Mouse (Mus musculus) MEL (cell line): ENCODE results near the gene Nprl3. TPM values are rescaled to one million over a fixed set of nuclear protein-coding genes. Genes with fewer than 3 reads are reported as not detected.

ENCODE experiments used
- DNase-seq: peaks from one replicate; pipeline ENCODE4 v3.0.0; 2011; ENCODE audit warnings: low read depth, low spot score
- H3K27ac ChIP-seq: 2 replicates; pipeline ENCODE4 v1.5.1; 2012; ENCODE audit warnings: low read depth, mild to moderate bottlenecking, control low read depth, low read length, moderate library complexity; ENCODE audit not compliant: control insufficient read depth
- H3K27me3 ChIP-seq, 2 experiments: fragments of 150-350 bp in 1 of 2; sonication (generic) in 1 of 2; 2 replicates each; pipeline ENCODE4 v1.6.1; 2012; ENCODE audit warnings: low read length in 2 of 2, mild to moderate bottlenecking in 2 of 2, improper control_type of control experiment in 1 of 2, moderate library complexity in 1 of 2; ENCODE audit not compliant: insufficient read depth in 2 of 2, control insufficient read depth in 1 of 2
- H3K36me3 ChIP-seq, 2 experiments: 2 replicates each; pipeline ENCODE4 v1.6.1; 2012 to 2014; ENCODE audit warnings: low read length in 2 of 2, improper control_type of control experiment in 1 of 2, inconsistent platforms in 1 of 2, mild to moderate bottlenecking in 1 of 2; ENCODE audit not compliant: insufficient read depth in 2 of 2, control insufficient read depth in 1 of 2
- H3K4me1 ChIP-seq, 2 experiments: fragments of 150-350 bp in 1 of 2; sonication (generic) in 1 of 2; 2 replicates each; pipeline ENCODE4 v1.6.1; 2012; ENCODE audit warnings: low read length in 2 of 2, improper control_type of control experiment in 1 of 2, mild to moderate bottlenecking in 1 of 2; ENCODE audit not compliant: insufficient read depth in 2 of 2, control insufficient read depth in 1 of 2
- H3K4me3 ChIP-seq, 2 experiments: fragments of 150-350 bp in 1 of 2; sonication (generic) in 1 of 2; 2 replicates each; pipeline ENCODE4 v1.5.1; 2012; ENCODE audit warnings: low read depth in 2 of 2, low read length in 2 of 2, mild to moderate bottlenecking in 2 of 2, moderate library complexity in 2 of 2, control low read depth in 1 of 2, improper control_type of control experiment in 1 of 2; ENCODE audit not compliant: control insufficient read depth in 1 of 2, insufficient read depth in 1 of 2
- H3K79me2 ChIP-seq: 2 replicates; pipeline ENCODE4 v1.6.1; 2012; ENCODE audit warnings: mild to moderate bottlenecking, low read length, moderate library complexity; ENCODE audit not compliant: control insufficient read depth, poor library complexity, insufficient read depth
- H3K9ac ChIP-seq: 2 replicates; pipeline ENCODE4 v1.6.1; 2012; ENCODE audit warnings: low read depth, mild to moderate bottlenecking, control low read depth, low read length, moderate library complexity; ENCODE audit not compliant: control insufficient read depth, poor library complexity, severe bottlenecking
- H3K9me3 ChIP-seq: fragments of 150-350 bp; sonication (generic); replicated peaks from 2 replicates; pipeline ENCODE4 v1.6.1; 2012; ENCODE audit warnings: mild to moderate bottlenecking, low read length, improper control_type of control experiment, moderate library complexity; ENCODE audit not compliant: insufficient read depth
- BHLHE40 ChIP-seq: IDR thresholded peaks from 2 replicates; pipeline ENCODE4 v1.6.1; 2012; ENCODE audit warnings: low read depth, mild to moderate bottlenecking, inconsistent platforms, low read length, improper control_type of control experiment, borderline replicate concordance
- CHD1 ChIP-seq: IDR thresholded peaks from 2 replicates; pipeline ENCODE4 v1.6.1; 2012; ENCODE audit warnings: low read depth, mild to moderate bottlenecking, inconsistent platforms, low read length, improper control_type of control experiment
- E2F4 ChIP-seq: IDR thresholded peaks from 2 replicates; pipeline ENCODE4 v1.6.1; 2011; ENCODE audit warnings: low read depth, low read length, improper control_type of control experiment, borderline replicate concordance
- ELF1 ChIP-seq: IDR thresholded peaks from 2 replicates; pipeline ENCODE4 v1.6.1; 2014; ENCODE audit warnings: low read depth, mild to moderate bottlenecking, inconsistent platforms, low read length, improper control_type of control experiment, moderate library complexity
- ETS1 ChIP-seq: IDR thresholded peaks from 2 replicates; pipeline ENCODE4 v1.6.1; 2012; ENCODE audit warnings: low read depth, mild to moderate bottlenecking, inconsistent platforms, low read length, improper control_type of control experiment, moderate library complexity
- GATA1 ChIP-seq: IDR thresholded peaks from 2 replicates; pipeline ENCODE4 v1.6.1; 2011; ENCODE audit warnings: low read depth, low read length, improper control_type of control experiment
- JUND ChIP-seq: IDR thresholded peaks from 2 replicates; pipeline ENCODE4 v1.6.1; 2011; ENCODE audit warnings: low read depth, mild to moderate bottlenecking, improper control_type of control experiment, low read length
- KAT2A ChIP-seq: conservative IDR thresholded peaks from 2 replicates; pipeline ENCODE4 v1.6.1; 2012; ENCODE audit warnings: low read depth, low read length, improper control_type of control experiment, inconsistent platforms
- MAFK ChIP-seq: IDR thresholded peaks from 2 replicates; pipeline ENCODE4 v1.6.1; 2011; ENCODE audit warnings: low read depth, mild to moderate bottlenecking, low read length, improper control_type of control experiment, borderline replicate concordance
- MAZ ChIP-seq: IDR thresholded peaks from 2 replicates; pipeline ENCODE4 v1.6.1; 2012; ENCODE audit warnings: low read depth, mild to moderate bottlenecking, inconsistent platforms, low read length, improper control_type of control experiment
- MXI1 ChIP-seq: IDR thresholded peaks from 2 replicates; pipeline ENCODE4 v1.6.1; 2011; ENCODE audit warnings: mild to moderate bottlenecking, low read depth, low read length, improper control_type of control experiment
- MYB ChIP-seq: IDR thresholded peaks from 2 replicates; pipeline ENCODE4 v1.6.1; 2011; ENCODE audit warnings: mild to moderate bottlenecking, low read depth, low read length, improper control_type of control experiment
- NELFE ChIP-seq: IDR thresholded peaks from 2 replicates; pipeline ENCODE4 v1.6.1; 2011; ENCODE audit warnings: low read depth, low read length, improper control_type of control experiment
- POLR2A ChIP-seq, 2 experiments: IDR thresholded peaks; 2 replicates each; pipeline ENCODE4 v1.6.1; 2011 to 2012; ENCODE audit warnings: low read length in 2 of 2, mild to moderate bottlenecking in 2 of 2, control low read depth in 1 of 2, improper control_type of control experiment in 1 of 2, low read depth in 1 of 2, moderate library complexity in 1 of 2; ENCODE audit not compliant: control insufficient read depth in 1 of 2, insufficient read depth in 1 of 2, poor library complexity in 1 of 2
- POLR2AphosphoS5 ChIP-seq: IDR thresholded peaks from 2 replicates; pipeline ENCODE4 v1.6.1; 2012; ENCODE audit warnings: low read depth, borderline replicate concordance, mild to moderate bottlenecking, inconsistent platforms, low read length, moderate library complexity, mixed read lengths
- RAD21 ChIP-seq: IDR thresholded peaks from 2 replicates; pipeline ENCODE4 v1.6.1; 2011; ENCODE audit warnings: mild to moderate bottlenecking, low read depth, low read length, improper control_type of control experiment
- RCOR1 ChIP-seq: IDR thresholded peaks from 2 replicates; pipeline ENCODE4 v1.6.1; 2012; ENCODE audit warnings: low read depth, mild to moderate bottlenecking, inconsistent platforms, low read length, improper control_type of control experiment
- SIN3A ChIP-seq: IDR thresholded peaks from 2 replicates; pipeline ENCODE4 v1.6.1; 2012; ENCODE audit warnings: low read length, improper control_type of control experiment, inconsistent platforms
- SMC3 ChIP-seq: IDR thresholded peaks from 2 replicates; pipeline ENCODE4 v1.6.1; 2011; ENCODE audit warnings: low read depth, low read length, improper control_type of control experiment
- TAL1 ChIP-seq: IDR thresholded peaks from 2 replicates; pipeline ENCODE4 v1.6.1; 2012; ENCODE audit warnings: mild to moderate bottlenecking, inconsistent platforms, low read length, moderate library complexity, mixed read lengths
- TBP ChIP-seq: IDR thresholded peaks from 2 replicates; pipeline ENCODE4 v1.8.0; 2011; ENCODE audit warnings: low read depth, low read length, improper control_type of control experiment
- TCF12 ChIP-seq: IDR thresholded peaks from 2 replicates; pipeline ENCODE4 v1.6.1; 2014; ENCODE audit warnings: low read depth, mild to moderate bottlenecking, inconsistent platforms, low read length, improper control_type of control experiment, moderate library complexity
- ZMIZ1 ChIP-seq: IDR thresholded peaks from 2 replicates; pipeline ENCODE4 v1.6.1; 2012; ENCODE audit warnings: low read depth, mild to moderate bottlenecking, inconsistent platforms, low read length, improper control_type of control experiment, moderate library complexity
- polyA plus RNA-seq, 2 experiments: library from polyadenylated mRNA; stranded (reverse) in 1 of 2; unstranded in 1 of 2; fragments of >175 nt in 1 of 2; fragments of >200 nt in 1 of 2; gene quantifications; 2 replicates each; pipeline versions ENCODE4 v1.2.1 to v1.2.4; 2012; ENCODE audit warnings: low replicate concordance in 2 of 2, low read depth in 1 of 2; ENCODE audit not compliant: insufficient read length in 2 of 2, insufficient read depth in 1 of 2, missing spikeins in 1 of 2
- total RNA-seq: library from RNA; depleted of rRNA; stranded (reverse); fragments of 300-350 nt; gene quantifications from 2 replicates; pipeline ENCODE4 v1.2.3, GENCODE M21; 2012

Gene Nprl3
- total and polyA plus RNA-seq, 3 experiments = 14.1 to 18.4 TPM; not detected in 1

DNA sequence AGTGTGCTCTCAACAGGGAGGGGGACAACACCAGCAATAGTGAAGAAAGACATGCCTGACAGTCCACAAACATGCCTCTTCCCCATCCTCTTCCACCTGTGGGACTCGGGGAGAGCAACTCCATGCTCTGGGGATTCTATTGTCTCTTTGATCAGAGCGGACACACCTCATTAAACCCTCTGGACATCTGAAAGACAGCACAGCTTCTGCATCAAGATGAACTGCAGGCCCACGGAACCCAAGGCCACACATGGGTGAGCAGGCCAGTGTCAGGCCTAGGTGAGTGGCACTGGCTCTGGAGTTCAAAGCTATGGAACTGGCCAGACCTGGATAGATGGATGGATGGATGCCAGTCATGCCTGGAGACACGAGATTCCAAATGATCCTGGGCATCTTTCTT lies 41.9 kb upstream of the Nprl3 start:
- Histone ChIP-seq H3K27ac (no peak overlapping the region), H3K27me3 (peaks cover 0 to 3% of the 10 kb centered on the region in 2 experiments; a peak in 2 of 4 replicates), H3K9me3 (no peaks in the 10 kb centered on the region), H3K36me3 (no peaks in the 10 kb centered on the region), H3K4me3 (no peak overlapping the region), H3K79me2 (no peaks in the 10 kb centered on the region), H3K9ac (no peak overlapping the region), H3K4me1 (no peaks in the 10 kb centered on the region; a peak in 1 of 4 replicates)
- TF ChIP-seq ZMIZ1 (no peak), MYB (no peak), KAT2A (no peak), JUND (no peak), MAFK (no peak), MAZ (no peak), TBP (no peak), POLR2A (IDR thresholded peaks at IDR 0.05; ENCODE audit: control insufficient read depth in 1 of 2, insufficient read depth in 1 of 2, low read depth in 1 of 2, low read length in 2 of 2, poor library complexity in 1 of 2) (no peak), POLR2AphosphoS5 (no peak), MXI1 (no peak), TCF12 (no peak), TAL1 (no peak), GATA1 (no peak), RAD21 (no peak), ETS1 (no peak)
- DNase-seq = no peak

DNA sequence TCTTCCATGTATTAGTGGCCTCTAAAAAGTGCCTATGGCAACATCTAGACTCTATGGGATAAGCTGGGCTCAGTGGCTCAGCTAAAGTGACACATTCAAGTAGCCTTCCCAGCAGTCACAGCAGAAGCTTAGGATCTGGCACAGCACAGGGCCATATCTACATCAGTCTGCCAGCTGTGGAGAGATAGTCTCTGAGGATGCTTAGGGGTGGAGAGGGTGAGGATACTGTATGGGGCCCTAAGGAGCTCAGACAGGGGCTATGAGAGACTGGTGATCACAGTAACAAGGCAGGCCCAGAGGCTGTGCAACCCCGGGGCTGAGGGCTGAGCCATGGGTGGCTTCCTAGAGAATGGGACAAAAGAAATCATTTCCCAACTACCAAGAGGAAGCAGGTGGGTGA lies 39.5 kb upstream of the Nprl3 start:
- Histone ChIP-seq H3K79me2 (no peaks in the 10 kb centered on the region), H3K4me3 (no peak overlapping the region), H3K36me3 (no peaks in the 10 kb centered on the region), H3K4me1 (no peaks in the 10 kb centered on the region; a peak in 1 of 4 replicates), H3K27me3 (no peaks in the 10 kb centered on the region; a peak in 1 of 4 replicates), H3K9me3 (no peaks in the 10 kb centered on the region), H3K27ac (no peak overlapping the region), H3K9ac (no peak overlapping the region)
- DNase-seq = no peak
- TF ChIP-seq CHD1 (no peak), KAT2A (no peak), BHLHE40 (no peak), MAZ (no peak), E2F4 (no peak), RCOR1 (no peak), ELF1 (no peak), SIN3A (no peak), ETS1 (no peak), POLR2AphosphoS5 (no peak), SMC3 (no peak), POLR2A (IDR thresholded peaks at IDR 0.05; ENCODE audit: control insufficient read depth in 1 of 2, insufficient read depth in 1 of 2, low read depth in 1 of 2, low read length in 2 of 2, poor library complexity in 1 of 2) (no peak), NELFE (no peak)
- TF ChIP-seq, all 39 proteins: peak for 0
